Mouse (Mus musculus) urinary bladder, postnatal 4 days (tissue): ENCODE results near the gene Csf3.

ENCODE experiments used
- DNase-seq, 2 experiments: peaks; one replicate each; pipeline ENCODE4 v3.0.0; 2021 to 2022; ENCODE audit warnings: low spot score in 2 of 2

Gene Csf3

DNA sequence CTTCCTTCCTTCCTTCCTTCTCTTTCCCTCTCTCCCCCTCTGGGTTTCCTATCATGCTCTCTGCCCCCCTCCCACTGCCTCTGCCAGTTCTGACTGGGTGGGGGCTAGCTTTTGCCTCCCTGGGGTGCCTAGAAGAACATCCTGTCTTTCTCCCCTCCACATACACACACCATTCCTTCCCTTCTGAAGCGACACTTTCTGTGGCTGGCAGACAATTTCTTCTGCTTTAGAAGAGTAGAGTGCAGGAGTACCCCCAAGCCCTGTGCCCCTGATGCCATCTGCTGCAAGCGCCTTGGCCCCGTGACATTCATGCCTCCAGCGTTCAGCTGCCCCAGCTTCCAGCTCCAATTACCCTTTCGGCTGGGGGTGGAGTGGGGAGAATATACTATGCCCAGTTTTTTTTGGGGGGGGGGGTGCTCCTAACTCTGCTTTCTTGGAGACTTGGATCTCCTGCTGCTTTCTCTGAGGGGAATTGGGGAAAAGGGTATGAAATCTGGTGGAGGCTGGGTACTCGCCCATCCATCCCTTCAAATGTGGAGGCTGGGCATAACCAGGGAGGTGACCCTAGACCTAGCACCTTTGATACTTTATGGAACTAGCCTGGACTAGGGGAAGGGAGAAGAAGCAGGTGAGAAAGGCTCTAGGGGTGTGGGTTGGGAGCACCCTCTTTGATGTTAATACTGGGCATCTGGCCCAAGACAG lies 46.9 kb downstream of the Csf3 start:
- DNase-seq = no peak

DNA sequence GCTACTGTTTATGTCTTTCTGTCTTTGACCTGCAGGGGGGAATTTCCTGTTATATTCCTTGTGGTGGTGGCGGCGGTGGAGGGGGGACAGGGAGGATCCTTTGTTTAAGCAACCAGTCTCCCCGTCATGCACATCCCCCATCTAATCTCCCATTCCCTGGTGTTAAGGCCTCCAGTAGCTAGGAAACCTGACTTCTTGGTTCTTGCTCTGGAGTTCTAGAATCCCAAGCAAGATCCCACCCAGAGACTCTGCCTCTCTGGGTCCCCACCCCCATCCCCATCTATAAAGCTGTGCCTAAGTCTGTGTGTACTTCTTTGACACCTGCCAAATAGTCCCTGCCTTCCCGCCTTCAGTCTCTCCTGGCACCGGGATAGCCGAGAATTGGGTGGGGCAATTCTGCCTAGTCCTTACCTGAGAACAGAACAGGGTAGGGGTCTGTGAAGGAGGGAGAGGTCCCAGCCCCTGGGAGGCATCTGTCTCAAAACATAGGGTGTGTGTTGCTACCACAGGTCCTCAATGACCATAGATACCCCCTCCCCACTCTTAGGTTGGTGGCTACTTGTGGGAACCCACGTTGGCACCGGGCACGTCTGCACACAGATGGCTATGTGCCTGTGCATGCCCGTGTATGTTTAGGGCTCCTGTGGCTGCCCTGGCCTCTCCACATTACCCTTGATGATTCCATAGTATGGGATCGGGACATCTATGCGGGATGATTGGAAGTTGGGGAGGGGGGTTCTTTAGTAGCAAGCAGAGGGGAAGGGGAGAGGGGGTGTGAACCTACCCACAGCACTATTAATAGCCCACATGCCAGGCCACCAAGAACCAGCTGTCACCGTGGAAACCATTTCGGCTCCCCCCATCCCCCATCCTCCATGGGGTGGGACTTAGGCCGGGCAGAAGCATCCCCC lies 47.7 kb downstream of the Csf3 start:
- no peak for DNase-seq

DNA sequence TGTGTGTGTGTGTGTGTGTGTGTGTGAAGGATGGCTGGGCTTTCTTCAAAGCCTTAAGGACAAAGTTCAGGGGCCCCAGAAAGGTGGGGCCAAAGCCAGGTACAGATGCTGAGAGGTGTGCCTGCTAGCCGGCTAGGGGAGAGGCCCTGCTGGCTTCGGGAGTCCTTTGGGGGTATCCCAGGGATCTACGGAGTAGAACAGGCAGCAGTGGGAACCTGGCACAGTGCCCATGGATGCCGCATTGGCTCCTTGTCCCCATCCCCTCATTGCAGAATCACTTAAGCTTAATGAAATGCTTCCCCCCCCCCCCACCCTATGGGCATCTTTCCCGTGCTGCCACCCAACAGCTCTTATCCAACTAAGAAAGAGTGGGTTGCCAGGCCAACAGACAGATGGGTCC lies 48.7 kb downstream of the Csf3 start:
- no peak for DNase-seq

DNA sequence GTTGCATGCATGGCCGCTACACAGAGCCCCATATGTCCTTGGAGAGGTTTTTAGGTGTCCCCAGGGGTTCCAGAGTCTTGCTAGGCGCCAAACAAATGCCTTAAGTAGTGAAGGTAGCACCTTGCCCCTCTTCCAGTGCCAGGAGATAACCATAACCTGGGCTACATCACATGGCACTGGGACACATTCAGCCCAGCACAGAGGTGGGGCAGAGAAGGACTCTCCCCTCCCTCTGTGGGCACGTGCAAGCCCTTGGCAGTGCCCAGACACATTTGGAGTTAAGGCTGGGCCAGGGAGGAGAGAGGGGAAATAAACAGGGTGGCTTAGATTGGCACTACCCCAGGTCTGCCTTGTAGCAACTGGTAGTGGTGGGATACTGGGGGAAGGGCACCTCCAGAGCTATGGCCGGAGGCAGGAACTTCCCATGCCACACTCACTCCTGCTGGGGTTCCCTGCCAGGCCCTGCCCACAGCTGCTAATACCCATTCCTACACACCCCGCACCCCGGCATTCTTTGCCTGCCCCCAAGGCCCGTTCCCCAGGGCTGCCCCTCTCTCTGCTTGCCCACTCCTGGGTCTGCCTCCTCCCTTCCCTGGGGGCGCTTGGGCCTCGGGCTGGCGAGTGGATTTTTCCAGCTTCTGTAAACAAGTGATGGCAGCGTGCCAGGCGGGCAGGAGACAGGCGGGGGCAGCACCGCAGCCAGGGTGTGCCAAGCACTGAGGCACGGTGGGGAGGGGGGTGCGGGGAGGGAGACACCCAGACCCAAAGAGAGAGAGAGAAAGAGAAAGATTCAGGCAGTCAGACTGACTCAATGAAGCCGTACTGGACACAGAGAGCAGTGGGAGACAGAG lies 49.5 kb downstream of the Csf3 start:
- peak in 1 of 2 experiments; percentile 81 for DNase-seq

DNA sequence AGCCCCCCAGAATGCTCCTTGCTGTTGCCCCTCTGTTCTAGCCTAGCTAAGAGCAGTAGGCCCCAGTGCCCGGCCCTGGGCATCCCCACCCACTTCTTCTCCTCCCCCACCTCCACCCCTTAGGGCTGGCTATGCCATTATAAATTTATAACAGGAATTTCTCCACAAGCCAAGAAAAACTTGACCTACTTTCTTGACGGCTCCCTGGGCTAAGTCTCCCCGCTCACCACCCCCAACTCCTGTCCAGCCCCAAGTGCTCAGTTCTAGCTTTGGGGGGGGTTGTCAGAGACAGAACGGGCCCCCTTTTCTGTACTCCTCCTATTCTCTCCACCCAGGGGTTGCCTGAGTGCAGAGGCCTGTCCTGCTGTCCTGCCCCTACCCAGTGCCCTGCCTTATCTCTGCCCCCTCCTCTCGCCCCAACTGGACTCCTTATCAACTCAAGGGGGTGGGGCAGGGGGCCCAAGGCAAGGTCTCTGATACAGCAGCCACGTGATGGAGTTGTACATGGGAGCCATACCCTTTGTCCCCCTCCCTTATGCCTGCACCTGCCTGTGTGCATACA lies 50.2 kb downstream of the Csf3 start:
- DNase-seq = no peak

DNA sequence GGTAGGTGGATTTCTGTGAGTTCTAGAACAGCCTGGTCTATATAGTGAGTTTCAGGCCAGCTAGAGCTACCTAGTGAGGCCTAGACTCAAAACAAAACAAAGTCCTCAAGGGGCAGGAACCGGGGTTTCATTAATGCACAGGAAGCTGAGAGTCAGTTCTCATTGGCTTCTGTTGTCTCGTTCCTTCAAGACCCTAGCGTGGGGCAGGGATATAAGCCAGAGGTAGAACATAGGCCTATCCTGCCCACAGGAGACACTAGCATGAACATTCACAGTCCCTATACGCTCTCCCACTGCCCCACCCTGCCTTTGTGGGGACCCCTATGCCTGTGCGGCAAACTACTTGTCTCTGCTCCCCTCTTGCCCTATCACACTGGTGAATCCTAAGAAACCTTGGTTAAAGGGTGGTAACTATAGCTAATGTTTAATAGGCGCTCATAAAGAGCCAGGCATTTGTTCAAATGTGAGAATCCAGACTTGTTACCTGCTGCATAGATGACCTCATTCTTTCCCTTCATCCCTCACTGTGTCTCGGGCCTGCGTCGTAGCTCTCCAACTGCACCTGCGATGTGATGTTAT lies 51.6 kb downstream of the Csf3 start:
- DNase-seq = no peak
